8 mouse cellular contexts compared by ENCODE assay signal in the genomic region with DNA sequence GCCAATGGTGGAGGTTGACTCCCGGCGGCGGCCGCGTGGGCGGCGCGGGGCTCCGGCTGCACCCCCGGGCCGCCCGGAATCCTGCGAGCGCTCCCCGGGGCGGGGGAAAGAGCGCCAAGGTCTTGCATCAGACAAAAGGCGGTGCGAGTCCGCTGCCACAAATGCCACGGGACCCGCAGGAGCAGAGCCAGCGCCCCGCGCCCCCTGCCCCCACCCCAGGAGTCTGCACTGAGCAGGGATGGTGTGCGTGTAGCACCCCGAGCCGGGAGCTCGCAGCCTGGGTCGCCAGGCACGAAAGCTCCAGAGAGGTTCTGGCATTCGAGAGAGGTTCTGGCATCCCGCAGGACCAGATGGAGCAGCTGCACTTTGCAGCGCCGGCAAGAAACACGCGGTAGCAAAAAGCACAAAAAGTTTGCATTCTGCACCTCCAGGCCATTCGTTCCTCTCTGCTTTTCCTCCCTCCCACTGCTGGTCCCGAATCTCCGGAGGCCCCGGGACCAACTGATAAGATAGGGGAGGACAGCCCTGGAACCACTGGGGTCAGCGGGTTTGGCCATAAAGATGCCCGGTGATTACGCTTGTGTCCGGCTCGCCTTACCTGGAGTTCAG. TPM values are rescaled to one million over a fixed set of nuclear protein-coding genes. Genes with fewer than 3 reads are reported as not detected.
DNase-seq lines count a peak whose midpoint lies in the region; ATAC-seq lines count a peak whose summit lies in the region.

No protein-coding gene starts in this region.

- peak; percentile 81 for ATAC-seq in forebrain, embryonic 15.5 days (replicated peaks)
- peak; percentile 52 for ATAC-seq in hindbrain, embryonic 11.5 days (ENCODE audit: low FRiP score)
- ATAC-seq in monocyte, adult 5-6 weeks (replicated peaks; ENCODE audit: insufficient number of reproducible peaks, low FRiP score, low TSS enrichment, poor library complexity, severe bottlenecking), result no peak

- peak overlapping the region; percentile 97 for H3K4me2 ChIP-seq in forebrain, embryonic 15.5 days (replicated peaks)
- peak overlapping the region; percentile 98 for H3K4me2 ChIP-seq in hindbrain, embryonic 11.5 days (replicated peaks; ENCODE audit: low read depth, low read length)

- H3K4me1 ChIP-seq in brown adipose tissue, adult 24 weeks (ENCODE audit: control insufficient read depth, insufficient read depth, insufficient read length, low read length), result peaks cover 7% of the 10 kb centered on the region
- peaks cover 37% of the 10 kb centered on the region for H3K4me1 ChIP-seq in forebrain, embryonic 15.5 days
- peaks cover 6% of the 10 kb centered on the region; the same call in 1 of the 2 replicates for H3K4me1 ChIP-seq in hindbrain, embryonic 11.5 days (replicated peaks; ENCODE audit: control insufficient read depth, insufficient read depth, low read length)

- H3K36me3 ChIP-seq in forebrain, embryonic 15.5 days, result no peaks in the 10 kb centered on the region
- no peaks in the 10 kb centered on the region for H3K36me3 ChIP-seq in hindbrain, embryonic 11.5 days (ENCODE audit: control insufficient read depth, insufficient read depth, low read length)

- WGBS in forebrain, embryonic 15.5 days, result under 1% methylated on average over 46 of the region's 46 CpGs
- under 1% methylated on average over 43 of the region's 46 CpGs for WGBS in hindbrain, embryonic 11.5 days

- H3K9ac ChIP-seq in forebrain, embryonic 15.5 days (replicated peaks), result peak overlapping the region; percentile 53
- H3K9ac ChIP-seq in hindbrain, embryonic 11.5 days (ENCODE audit: low read depth, low read length), result peak overlapping the region; percentile 79

- H3K27me3 ChIP-seq in forebrain, embryonic 15.5 days, result no peaks in the 10 kb centered on the region
- no peaks in the 10 kb centered on the region for H3K27me3 ChIP-seq in hindbrain, embryonic 11.5 days (ENCODE audit: control insufficient read depth, insufficient read depth, low read length)

- no peak overlapping the region for H3K27ac ChIP-seq in brown adipose tissue, adult 24 weeks (replicated peaks; ENCODE audit: low read depth, low read length)
- peak overlapping the region; percentile 67 for H3K27ac ChIP-seq in forebrain, embryonic 15.5 days (replicated peaks)
- H3K27ac ChIP-seq in hindbrain, embryonic 11.5 days (ENCODE audit: low read depth, low read length), result peak overlapping the region; percentile 42; the same call in 1 of the 2 replicates

- no peaks in the 10 kb centered on the region for H3K9me3 ChIP-seq in forebrain, embryonic 15.5 days
- no peaks in the 10 kb centered on the region for H3K9me3 ChIP-seq in hindbrain, embryonic 11.5 days (ENCODE audit: control insufficient read depth, low read length)

- DNase-seq in MN1 (ENCODE audit: low spot score), result peak; percentile 66
- peak; percentile 62 for DNase-seq in hindbrain, embryonic 11.5 days (ENCODE audit: low spot score)
- peak; percentile 48 to 66 for DNase-seq in layer of hippocampus, postnatal 10 days (ENCODE audit: low spot score in 2 of 2)
- peak; percentile 39 for DNase-seq in lung, postnatal 36 days
- DNase-seq in retina, postnatal 1 day, result peak; percentile 52

- H3K4me3 ChIP-seq in brown adipose tissue, adult 24 weeks (ENCODE audit: insufficient read depth, low read depth, low read length), result peak overlapping the region; percentile 57
- peak overlapping the region; percentile 56 for H3K4me3 ChIP-seq in forebrain, embryonic 15.5 days
- H3K4me3 ChIP-seq in hindbrain, embryonic 11.5 days (ENCODE audit: low read depth, low read length), result peak overlapping the region; percentile 76

RNA-seq across cellular contexts. Expression of gene Phgdh, which starts 0.6 kb away (rescaled TPM):
- 21.5 and 44.2 TPM in 2 replicates for polyA plus RNA-seq in brown adipose tissue, adult 24 weeks (2012; ENCODE audit: insufficient read depth, insufficient read length, missing spikeins)
- 188 and 194 TPM in 2 replicates for polyA plus RNA-seq in forebrain, embryonic 15.5 days (2015; fragmentation: Nextera tagmentation; extraction: Ambion mirVana)
- 311 and 319 TPM in 2 replicates for polyA plus RNA-seq in hindbrain, embryonic 11.5 days (2014; fragmentation: Nextera tagmentation; extraction: Ambion mirVana)
- total RNA-seq in layer of hippocampus, postnatal 10 days (2021), result 10 to 100 TPM; 78.3 to 94.2 TPM
- 9.0 to 54.0 TPM (median 33.0 TPM) in 3 replicates for total RNA-seq in monocyte, adult 5-6 weeks (2017)

RNA-seq across cellular contexts. Expression of gene Zfp697, which starts 43.1 kb away (rescaled TPM):
- 3.3 and 5.7 TPM in 2 replicates for polyA plus RNA-seq in brown adipose tissue, adult 24 weeks (2012; ENCODE audit: insufficient read depth, insufficient read length, missing spikeins)
- polyA plus RNA-seq in forebrain, embryonic 15.5 days (2015; fragmentation: Nextera tagmentation; extraction: Ambion mirVana), result 15.5 and 16.0 TPM in 2 replicates
- 12.2 and 15.5 TPM in 2 replicates for polyA plus RNA-seq in hindbrain, embryonic 11.5 days (2014; fragmentation: Nextera tagmentation; extraction: Ambion mirVana)
- 10 to 100 TPM; 29.6 to 31.3 TPM for total RNA-seq in layer of hippocampus, postnatal 10 days (2021)
- not detected in 3 replicates for total RNA-seq in monocyte, adult 5-6 weeks (2017)

RNA-seq across cellular contexts. Expression of gene Hmgcs2, which starts 59.0 kb away (rescaled TPM):
- 1.9 and 2.5 TPM in 2 replicates for polyA plus RNA-seq in brown adipose tissue, adult 24 weeks (2012; ENCODE audit: insufficient read depth, insufficient read length, missing spikeins)
- 7.6 and 8.2 TPM in 2 replicates for polyA plus RNA-seq in forebrain, embryonic 15.5 days (2015; fragmentation: Nextera tagmentation; extraction: Ambion mirVana)
- polyA plus RNA-seq in hindbrain, embryonic 11.5 days (2014; fragmentation: Nextera tagmentation; extraction: Ambion mirVana), result 2.9 and 5.2 TPM in 2 replicates
- 10 to 100 TPM; 11.5 to 13.6 TPM for total RNA-seq in layer of hippocampus, postnatal 10 days (2021)
- total RNA-seq in monocyte, adult 5-6 weeks (2017), result not detected in 3 replicates
